Mouse (Mus musculus): ENCODE results near the gene Adam23. TPM values are rescaled to one million over a fixed set of nuclear protein-coding genes. Genes with fewer than 3 reads are reported as not detected.
"Not testable (repeated sequence)": the region's sequence is repeated elsewhere in the genome, so short reads cannot be mapped to it uniquely, and the experiment has no call there.

Gene Adam23
- total RNA-seq, 2 experiments from 2014 or later: 118 to 122 TPM

GRCm38 (mm10) chr1:63586869-63587268 lies 141.2 kb downstream of the Adam23 start:
- DNase-seq: no peak

- DNase-seq: no peak
Measured at GRCm38 (mm10) chr1:63603870-63604500, 158.3 kb downstream of the Adam23 start.

- DNase-seq: no peak
Measured at GRCm38 (mm10) chr1:63609613-63610012, 163.9 kb downstream of the Adam23 start.

- no peak for DNase-seq
Measured at GRCm38 (mm10) chr1:63614594-63614993, 168.9 kb downstream of the Adam23 start.

GRCm38 (mm10) chr1:63615668-63616067 lies 170.0 kb downstream of the Adam23 start, which contains the start of gene Gm39653:
Gene Gm39653, plus strand, starts transcription at chr1:63615968.
- DNase-seq: no peak

- DNase-seq: no peak
Measured at GRCm38 (mm10) chr1:63628211-63628610, 182.5 kb downstream of the Adam23 start.

GRCm38 (mm10) chr1:63630390-63630789 lies 184.7 kb downstream of the Adam23 start:
- DNase-seq: not testable (repeated sequence)

- DNase-seq: no peak
Measured at GRCm38 (mm10) chr1:63639921-63640320, 194.2 kb downstream of the Adam23 start.

Other genes with a start within 250 kb of the Adam23 start
- under 1 TPM; 0.62 to 0.63 TPM for gene Gpr1, start 231.3 kb upstream of the Adam23 start, total RNA-seq (2021)
- gene Zdbf2, start 172.6 kb upstream of the Adam23 start, total RNA-seq (2021): 10 to 100 TPM; 17.9 to 22.2 TPM
- gene Gm39653, start 170.1 kb downstream of the Adam23 start, total RNA-seq (2021): not detected
- gene Dytn, start 241.0 kb downstream of the Adam23 start, total RNA-seq (2021): under 1 TPM in 1 of 2 experiments, not detected in 1; 0.13 TPM